Mouse (Mus musculus) myocyte (in vitro differentiated cells): ENCODE measurements at regions not wholly inside any gene's neighbourhood (a gene's known extent, or its start where the extent isn't known, plus 50 kb on each side); places are given as distances from the start of the nearest gene placed in this dataset.

Source experiments
- CEBPB ChIP-seq: IDR thresholded peaks from 2 replicates; pipeline ENCODE4 v1.6.1; 2011; ENCODE audit warnings: mild to moderate bottlenecking, moderate library complexity; ENCODE audit not compliant: poor library complexity, insufficient read depth, severe bottlenecking
- E2F4 ChIP-seq: IDR thresholded peaks from one replicate; pipeline ENCODE4 v1.6.1; 2011; ENCODE audit warnings: mild to moderate bottlenecking, control low read depth, moderate library complexity; ENCODE audit not compliant: insufficient read depth
- MAX ChIP-seq: IDR thresholded peaks from one replicate; pipeline ENCODE4 v1.6.1; 2011; ENCODE audit warnings: low read depth, mild to moderate bottlenecking, control low read depth
- MYOD1 ChIP-seq, 3 experiments: IDR thresholded peaks; one replicate each; pipeline ENCODE4 v1.6.1; 2011; ENCODE audit warnings: control low read depth in 2 of 3, low read depth in 2 of 3, mild to moderate bottlenecking in 2 of 3, moderate library complexity in 1 of 3; ENCODE audit not compliant: insufficient read length in 2 of 3, control insufficient read depth in 1 of 3
- MYOG ChIP-seq, 3 experiments: IDR thresholded peaks; one replicate each; pipeline ENCODE4 v1.6.1; 2011; ENCODE audit warnings: control low read depth in 2 of 3, low read depth in 2 of 3, mild to moderate bottlenecking in 2 of 3; ENCODE audit not compliant: insufficient read length in 2 of 3, control insufficient read depth in 1 of 3, insufficient read depth in 1 of 3
- POLR2A ChIP-seq: IDR thresholded peaks from one replicate; pipeline ENCODE4 v1.6.1; 2011; ENCODE audit warnings: low read depth, mild to moderate bottlenecking, control low read depth, moderate library complexity; ENCODE audit not compliant: insufficient read length
- POLR2AphosphoS2 ChIP-seq: IDR thresholded peaks from one replicate; pipeline ENCODE4 v1.6.1; 2011; ENCODE audit warnings: low read depth, control low read depth; ENCODE audit not compliant: insufficient read length
- REST ChIP-seq: IDR thresholded peaks from one replicate; pipeline ENCODE4 v1.6.1; 2011; ENCODE audit warnings: mild to moderate bottlenecking, control low read depth, moderate library complexity; ENCODE audit not compliant: insufficient read depth, insufficient read length
- SRF ChIP-seq: IDR thresholded peaks from one replicate; pipeline ENCODE4 v1.6.1; 2011; ENCODE audit warnings: low read depth; ENCODE audit not compliant: control insufficient read depth, insufficient read length
- USF1 ChIP-seq: IDR thresholded peaks from one replicate; pipeline ENCODE4 v1.6.1; 2011; ENCODE audit warnings: low read depth, mild to moderate bottlenecking, control low read depth, moderate library complexity

DNA sequence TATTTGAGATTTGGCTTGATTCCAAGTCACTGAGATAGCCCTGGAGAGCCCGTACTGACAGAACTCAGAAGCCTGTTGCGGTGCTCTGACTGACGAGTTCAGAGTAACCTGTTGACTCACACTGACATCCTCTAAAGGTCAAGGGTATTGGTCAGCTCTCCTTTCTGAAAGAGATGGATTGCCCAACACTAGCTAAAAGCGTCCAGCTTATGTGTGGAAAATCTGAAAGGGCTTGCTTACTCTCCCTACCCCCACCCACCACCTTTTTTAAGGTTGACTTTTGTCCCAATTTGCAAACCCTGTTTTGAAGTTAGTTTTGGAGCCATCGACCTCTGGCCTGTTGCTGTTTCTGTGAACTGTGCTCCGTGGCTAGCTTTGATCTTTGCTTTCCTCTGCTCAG is 92.4 kb upstream of the Palmd start:
- TF ChIP-seq POLR2A (no peak), SRF (no peak), MAX (no peak), CEBPB (no peak), MYOD1 (IDR thresholded peaks at IDR 0.05; ENCODE audit: control insufficient read depth in 1 of 3, insufficient read length in 2 of 3, low read depth in 2 of 3) (no peak), USF1 (no peak), E2F4 (no peak), POLR2AphosphoS2 (no peak), REST (no peak), MYOG (IDR thresholded peaks at IDR 0.05; ENCODE audit: control insufficient read depth in 1 of 3, insufficient read depth in 1 of 3, insufficient read length in 2 of 3, low read depth in 2 of 3) (no peak)
